Mouse (Mus musculus) ovary, postnatal 36 days (tissue): Measurements from ENCODE around the gene Hpn.
A peak's percentile ranks its signal among the peaks of the same experiment; 100 is the strongest.

Source experiments
- DNase-seq: peaks from one replicate; pipeline ENCODE4 v3.0.0; 2022; ENCODE audit warnings: low spot score, mixed read lengths

The Hpn gene

DNA sequence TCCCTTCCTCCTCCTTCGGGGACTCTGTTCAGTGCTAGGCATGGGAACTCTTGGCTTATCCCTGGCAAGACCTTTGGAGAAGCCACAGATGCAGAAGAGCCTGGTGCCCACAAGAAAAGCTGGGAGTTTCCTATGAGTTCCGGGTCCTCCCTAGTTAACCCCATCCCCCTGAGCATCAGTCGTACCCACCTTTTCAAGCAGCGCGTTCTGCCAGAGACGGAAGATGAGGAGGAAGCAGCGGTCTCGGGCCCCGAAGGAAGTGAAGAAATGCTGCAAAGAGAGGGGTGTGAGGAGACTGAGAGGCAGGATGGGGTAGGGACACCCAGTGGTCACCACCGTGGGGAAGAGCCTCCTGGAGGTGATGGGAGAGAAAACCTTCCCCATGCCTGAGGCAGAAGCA, 25.9 kb upstream of the Hpn start:
- DNase-seq: no peak

DNA sequence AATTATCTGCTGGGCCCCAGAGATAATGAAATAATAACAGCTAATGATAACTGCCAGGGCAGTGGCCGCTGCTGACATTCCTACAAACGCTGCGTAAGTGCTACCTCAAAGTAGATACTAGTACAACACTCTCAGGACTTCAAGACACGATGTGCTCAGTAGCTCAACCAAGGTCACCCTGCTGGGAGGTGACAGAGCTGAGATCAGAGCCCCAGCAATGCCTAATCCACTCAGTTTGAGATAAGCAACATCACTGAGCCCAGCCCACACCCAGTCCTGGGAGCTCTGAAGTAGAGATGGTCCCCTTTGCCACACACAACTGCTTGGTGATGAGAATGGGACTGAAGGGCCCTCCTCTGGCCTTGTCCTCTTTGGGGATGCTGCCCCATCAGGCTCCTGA, 25.2 kb upstream of the Hpn start:
- no peak for DNase-seq

- DNase-seq: peak; percentile 59
Measured at GRCm38 (mm10) chr7:31139765-31140164, 24.7 kb upstream of the Hpn start.

DNA sequence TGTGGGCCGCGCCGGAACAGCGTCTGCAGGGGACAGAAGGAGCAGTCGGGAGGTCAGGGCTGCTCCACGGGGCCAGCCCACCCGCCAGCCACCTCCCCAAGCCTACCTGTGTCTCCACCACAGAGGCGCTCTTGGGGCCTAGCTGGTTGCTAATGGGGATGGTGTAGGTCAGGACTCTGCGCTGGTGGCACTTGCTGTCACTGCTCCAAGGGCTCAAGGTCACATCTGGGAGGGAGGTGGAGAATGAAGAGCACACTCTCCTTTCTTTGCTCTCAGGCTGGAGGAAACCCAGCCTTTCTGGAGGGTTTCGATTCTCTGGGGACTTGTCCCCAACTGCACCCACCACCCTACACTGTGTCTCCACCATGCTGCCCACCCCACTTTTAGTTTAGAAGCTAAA, 20.6 kb upstream of the Hpn start:
- DNase-seq: no peak

- no peak for DNase-seq
Measured at GRCm38 (mm10) chr7:31131866-31132265, 16.8 kb upstream of the Hpn start.

GRCm38 (mm10) chr7:31130841-31131240, 15.8 kb upstream of the Hpn start:
- DNase-seq: no peak

- DNase-seq: no peak
Measured at GRCm38 (mm10) chr7:31130197-31130596, 15.1 kb upstream of the Hpn start.

DNA sequence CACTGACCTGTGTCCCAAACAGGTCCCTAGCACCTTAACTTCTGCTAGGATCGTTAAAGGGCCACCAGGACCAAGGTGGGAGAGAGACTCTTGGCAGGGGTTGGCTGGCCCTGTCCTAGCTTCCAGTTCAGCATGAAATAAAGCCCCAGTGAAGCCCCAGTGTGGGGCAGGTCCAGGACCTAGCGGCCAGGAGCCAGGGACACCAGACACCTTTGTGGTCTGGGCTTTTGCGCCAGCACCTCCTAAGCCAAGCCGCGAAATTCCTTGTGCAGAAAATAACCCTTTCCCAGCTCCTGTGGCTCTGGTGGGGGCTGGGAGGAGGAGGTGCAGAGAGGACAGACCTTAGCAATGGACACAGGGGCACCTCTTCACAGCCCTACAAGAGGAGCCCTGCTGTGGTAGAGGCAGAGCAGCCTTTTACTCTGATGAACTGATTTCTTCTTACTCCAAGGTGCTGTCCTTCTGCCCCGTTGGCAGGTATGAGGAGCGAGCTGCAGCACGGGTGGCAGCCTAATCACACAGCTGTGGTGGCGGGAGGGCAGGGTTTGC, 13.1 kb upstream of the Hpn start:
- no peak for DNase-seq

DNA sequence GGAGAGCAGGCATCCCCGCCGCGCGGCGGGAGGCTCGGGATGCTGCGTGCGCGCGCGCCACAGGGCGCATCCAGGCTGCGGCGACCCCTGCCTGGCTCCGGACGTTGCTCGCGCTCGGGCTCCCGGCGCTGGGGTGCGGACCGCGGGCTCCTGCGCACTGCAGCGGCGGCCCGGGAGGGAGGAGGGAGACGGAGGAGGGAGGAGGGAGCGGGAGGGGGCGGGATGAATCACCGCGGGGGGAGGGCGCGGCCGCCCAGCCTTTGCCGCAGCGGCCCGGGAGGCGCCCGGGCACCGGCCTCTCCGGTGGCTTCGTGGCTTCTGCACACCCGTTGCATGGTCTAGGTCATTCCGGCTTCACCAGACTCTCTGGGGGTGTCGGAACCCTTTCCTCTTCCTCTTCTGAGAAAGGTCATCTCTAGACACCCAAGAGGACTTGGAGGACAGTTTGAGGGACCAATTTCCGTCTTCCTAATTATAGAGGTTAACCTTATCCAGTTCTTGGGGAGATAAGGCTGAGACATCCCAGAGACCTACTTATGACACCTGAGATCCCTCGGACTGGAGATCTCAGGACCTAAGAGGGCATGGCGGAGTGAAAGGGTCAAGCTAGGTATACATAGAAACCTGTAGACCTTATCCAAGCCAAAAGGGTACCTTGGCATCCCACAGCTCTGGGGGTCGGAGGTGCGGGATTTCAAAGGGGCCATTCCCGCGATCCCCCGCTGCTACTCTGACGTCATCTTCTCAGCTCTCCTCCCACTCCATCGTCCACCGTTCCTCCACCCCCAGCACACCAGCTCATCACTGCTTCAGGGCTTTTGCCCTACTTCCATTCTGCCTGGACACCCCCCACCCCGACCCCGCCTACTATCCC, 12.0 kb upstream of the Hpn start, which contains the start of gene Scn1b:
Gene Scn1b (minus strand): TSS at position 153 of the 874 bp plus-strand sequence.
- peak; percentile 65 for DNase-seq

DNA sequence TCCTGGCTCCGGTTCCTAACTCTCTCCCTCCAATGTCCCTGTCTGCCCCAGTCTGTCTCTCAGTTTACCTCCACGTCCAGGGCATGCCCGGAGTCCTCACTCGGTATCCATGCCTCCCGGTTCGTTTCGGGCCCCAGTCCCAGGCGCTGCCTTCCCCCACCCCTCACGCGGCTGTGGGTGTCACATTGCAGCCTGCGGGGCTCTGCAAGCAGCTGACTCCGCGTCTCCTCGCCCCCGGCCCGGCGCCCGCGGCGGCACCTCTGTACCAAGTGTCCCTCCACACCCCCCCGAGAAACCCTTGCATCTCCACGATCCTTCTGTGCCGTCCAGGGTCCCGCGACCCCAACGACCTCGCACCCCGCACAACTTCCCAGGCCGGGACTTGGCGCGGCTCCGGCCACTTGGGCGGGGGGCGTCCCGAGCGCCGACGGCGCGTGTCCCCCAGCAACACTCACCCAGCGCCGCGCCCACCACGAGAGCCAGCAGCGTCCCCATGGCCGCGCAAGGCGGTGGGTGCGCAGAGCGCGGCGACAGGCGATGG, 11.2 kb upstream of the Hpn start:
- no peak for DNase-seq

DNA sequence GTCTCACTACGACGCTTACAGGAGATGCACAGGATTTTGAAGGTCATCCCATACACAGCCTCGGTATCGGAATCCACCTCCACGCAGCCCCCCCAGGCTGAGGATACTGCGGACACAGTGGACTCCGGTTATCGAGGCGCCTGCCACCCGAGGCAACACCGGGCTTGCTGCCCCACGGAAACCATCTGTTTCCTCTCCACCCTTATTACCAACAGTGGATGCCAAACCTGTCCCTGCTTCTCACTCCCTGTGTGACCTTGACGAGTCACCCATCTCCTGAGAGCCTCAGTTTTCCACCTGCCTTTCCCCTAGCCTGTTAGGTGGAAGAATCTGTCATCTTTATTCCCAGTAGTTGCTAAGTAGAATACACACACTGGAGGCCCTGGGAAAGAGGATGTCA, 10.0 kb upstream of the Hpn start:
- no peak for DNase-seq

DNA sequence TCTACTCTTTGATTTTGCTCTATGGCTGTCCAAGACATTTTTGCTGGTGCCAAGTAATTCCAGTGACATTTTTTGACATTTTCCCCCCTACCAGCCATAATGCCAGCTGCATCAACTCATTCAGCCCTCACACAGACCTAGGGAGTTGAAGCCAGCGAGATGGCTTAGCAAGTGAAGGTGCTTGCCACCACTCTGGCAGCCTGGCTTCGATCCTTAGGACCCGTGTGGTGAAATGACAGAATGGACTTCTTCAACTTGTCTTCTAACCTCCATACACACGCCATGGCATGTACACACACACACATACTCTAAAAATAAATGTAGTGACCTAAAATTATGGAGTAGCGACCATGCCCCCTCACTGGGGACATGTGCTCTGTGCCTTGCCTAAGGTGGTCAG, 9.3 kb upstream of the Hpn start:
- DNase-seq: no peak

- no peak for DNase-seq
Measured at GRCm38 (mm10) chr7:31123697-31124096, 8.6 kb upstream of the Hpn start.

DNA sequence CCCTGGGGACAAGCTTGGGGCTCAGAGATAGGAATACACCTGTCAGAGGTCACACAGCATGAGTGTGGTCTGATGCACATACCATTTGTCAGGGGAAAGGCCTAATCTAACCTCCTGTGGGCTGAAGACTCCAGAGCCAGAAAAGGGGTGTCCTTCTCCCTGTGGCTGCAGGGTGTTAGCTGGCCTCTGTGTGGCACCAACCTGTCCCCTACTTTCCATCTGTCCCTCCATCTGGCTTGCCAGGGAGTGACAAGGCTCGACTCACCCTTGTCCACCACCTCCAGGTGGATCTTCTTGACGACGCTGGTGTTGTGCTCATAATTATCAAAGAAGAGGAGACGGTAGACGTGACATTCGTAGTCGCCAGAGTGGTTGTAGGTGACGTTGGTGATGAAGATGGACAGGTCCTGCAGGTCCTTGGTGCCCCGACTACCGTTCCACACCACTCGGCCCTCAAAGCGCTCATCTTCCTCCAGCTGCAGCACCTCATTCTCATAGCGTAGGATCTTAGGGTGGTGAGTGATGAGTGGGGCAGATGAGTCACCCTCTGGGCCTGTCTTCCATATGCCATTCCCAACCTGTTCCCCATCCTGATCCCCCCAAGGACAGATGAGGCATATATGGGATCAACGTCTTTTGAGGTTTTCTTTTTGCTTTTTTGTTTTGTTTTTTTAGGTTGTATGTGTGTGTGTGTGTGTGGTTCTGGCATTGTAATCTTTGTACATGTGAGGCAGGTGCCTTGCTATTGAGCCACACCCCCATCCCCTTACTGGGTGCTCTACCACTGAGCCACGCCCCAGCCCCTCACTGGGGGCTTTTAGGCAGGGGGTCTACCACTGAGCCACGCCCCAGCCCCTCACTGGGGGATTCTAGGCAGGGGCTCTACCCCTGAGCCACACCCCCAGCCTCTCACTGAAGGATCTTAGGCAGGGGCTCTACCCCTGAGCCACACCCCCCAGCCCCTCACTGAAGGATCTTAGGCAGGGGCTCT, 7.8 kb upstream of the Hpn start:
- no peak for DNase-seq

DNA sequence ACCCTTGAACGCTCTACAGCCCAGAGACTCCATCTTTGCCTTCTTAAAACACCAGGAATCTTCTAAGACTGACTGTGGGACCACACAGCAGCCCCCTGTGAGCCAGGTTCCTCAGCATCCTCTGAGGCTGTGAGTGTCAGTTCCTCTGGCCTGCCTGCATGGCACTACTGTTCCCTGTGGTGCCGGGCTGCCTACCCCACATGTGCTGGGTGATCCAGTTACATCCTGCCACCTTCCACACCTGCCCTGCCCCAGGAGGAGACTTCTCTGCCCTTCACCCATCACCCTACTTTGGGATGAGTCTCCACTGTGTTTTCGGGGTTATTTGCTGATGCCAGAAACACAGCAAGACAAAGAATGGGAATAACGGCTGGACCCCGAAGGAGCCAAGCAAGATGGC, 4.5 kb upstream of the Hpn start:
- no peak for DNase-seq

- no peak for DNase-seq
Measured at GRCm38 (mm10) chr7:31118486-31118885, 3.4 kb upstream of the Hpn start.

- DNase-seq: no peak
Measured at GRCm38 (mm10) chr7:31117465-31117864, 2.4 kb upstream of the Hpn start.

GRCm38 (mm10) chr7:31116721-31117145, 1.6 kb upstream of the Hpn start:
- no peak for DNase-seq

DNA sequence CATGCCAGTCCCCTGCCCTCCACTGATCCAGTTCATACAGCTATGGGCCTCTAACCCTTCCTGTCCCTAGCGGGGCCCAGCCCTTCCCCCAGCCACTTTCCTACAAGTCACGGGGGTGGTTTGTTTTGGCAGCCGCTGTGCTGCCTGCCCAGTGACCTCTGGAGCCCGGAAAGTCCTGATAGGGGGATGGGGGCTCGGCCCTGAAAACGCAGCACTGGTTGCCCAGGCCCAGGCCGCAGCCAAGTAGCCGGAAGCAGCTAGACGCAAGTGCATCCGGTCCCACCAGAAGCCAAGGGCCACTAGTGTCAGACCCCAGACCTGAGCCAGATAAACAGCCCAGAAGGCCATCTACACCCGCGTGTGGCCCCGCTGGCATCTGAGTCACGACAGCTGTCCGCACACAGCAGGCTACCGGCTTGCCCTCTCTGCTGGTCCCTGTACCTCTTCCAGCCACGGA, 525 bp upstream of the Hpn start:
- peak; percentile 71 for DNase-seq

GRCm38 (mm10) chr7:31114646-31115045, 444 bp downstream of the Hpn start:
- DNase-seq: no peak

- no peak for DNase-seq
Measured at GRCm38 (mm10) chr7:31113800-31114199, 1.3 kb downstream of the Hpn start.

GRCm38 (mm10) chr7:31112036-31112435, 3.1 kb downstream of the Hpn start:
- DNase-seq: no peak
